Mouse (Mus musculus) MN1 (cell line): ENCODE data around the gene Tie1.

Experiments
- DNase-seq: peaks from one replicate; pipeline ENCODE4 v3.0.0-alpha.2; 2016; ENCODE audit warnings: low spot score

Tie1 gene

GRCm38 (mm10) chr4:118472687-118473086 is 17.2 kb downstream of the Tie1 start:
- DNase-seq, result no peak

DNA sequence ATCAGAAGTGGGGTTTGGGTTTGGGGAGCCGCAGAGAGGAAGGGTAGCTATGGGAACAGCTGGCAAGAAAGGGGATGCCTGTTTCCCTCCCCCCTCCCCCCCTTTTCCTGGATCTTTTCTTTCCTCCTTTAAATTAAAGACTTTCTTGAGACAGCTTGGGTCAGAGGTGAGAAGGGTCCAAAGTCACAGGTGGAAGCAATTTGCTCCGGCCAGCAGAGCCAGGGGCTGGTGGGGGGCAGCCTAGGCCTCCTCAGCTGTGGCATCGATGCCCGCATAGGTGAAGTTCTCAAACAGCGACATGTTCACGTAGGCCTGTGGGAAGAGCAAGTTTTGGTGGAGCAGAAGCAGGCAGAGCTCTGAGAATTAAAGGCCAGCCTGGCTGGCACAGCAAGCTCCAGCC is 18.6 kb downstream of the Tie1 start:
- no peak for DNase-seq

- DNase-seq, result peak; percentile 76
Observed at GRCm38 (mm10) chr4:118465697-118466163, 24.1 kb downstream of the Tie1 start.

DNA sequence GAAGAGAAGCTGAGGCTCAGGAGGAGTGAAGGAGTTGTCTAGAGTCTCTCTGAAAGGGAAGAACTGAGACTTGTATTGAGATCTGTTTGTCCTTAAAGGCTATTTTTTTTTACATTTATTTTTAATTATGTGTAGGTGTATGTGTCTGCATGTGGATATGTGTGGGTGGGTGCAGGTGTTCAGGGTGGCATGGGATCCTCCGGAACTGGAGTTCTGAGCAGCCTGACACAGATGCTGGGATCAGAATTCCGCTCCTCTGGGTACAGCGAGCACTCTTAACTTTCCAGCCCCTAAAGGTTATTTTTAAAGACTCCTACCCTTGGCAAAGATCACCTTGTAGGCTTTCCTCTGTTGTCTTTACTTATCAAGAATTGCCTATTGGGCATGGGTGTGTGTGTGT is 24.9 kb downstream of the Tie1 start:
- DNase-seq, result no peak

GRCm38 (mm10) chr4:118457345-118457975 is 32.4 kb downstream of the Tie1 start, which contains the start of gene Mpl:
TSS of gene Mpl (minus strand) at chr4:118457513.
- no peak for DNase-seq

DNA sequence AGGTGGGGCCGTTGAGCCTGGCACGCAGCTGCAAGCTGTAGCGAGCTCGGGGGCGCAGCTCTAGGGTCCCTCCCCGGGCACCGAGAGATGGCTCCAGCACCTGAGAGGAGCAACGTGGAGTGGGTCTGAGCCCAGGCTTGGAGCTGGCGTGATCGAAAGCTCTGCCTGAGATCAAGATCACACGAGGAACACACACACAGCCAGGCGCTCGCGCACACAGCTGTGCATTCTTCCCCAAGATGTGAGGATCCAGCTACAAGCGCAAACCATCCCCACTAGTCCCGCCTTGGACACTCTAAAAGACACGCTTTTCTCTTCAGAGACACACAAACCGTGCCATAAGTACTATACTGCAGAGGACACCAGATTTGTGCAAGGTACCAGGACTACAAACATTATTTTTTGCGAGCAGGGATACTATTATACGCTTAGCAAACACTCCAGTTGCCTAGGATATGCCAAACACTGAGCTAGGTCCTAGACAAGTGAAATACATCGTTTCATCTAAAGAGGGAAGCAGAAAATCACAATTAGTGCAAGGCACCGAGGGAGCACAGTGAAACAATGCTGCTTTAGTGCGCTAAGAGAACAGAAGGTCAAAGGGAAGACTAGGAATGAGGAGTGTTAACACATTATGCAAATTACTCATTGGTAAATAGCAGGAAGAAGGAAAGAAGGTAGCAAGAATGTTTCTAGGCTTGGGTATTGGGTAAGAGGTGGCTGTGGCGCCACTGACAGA is 43.3 kb downstream of the Tie1 start:
- DNase-seq, result peak; percentile 18

DNA sequence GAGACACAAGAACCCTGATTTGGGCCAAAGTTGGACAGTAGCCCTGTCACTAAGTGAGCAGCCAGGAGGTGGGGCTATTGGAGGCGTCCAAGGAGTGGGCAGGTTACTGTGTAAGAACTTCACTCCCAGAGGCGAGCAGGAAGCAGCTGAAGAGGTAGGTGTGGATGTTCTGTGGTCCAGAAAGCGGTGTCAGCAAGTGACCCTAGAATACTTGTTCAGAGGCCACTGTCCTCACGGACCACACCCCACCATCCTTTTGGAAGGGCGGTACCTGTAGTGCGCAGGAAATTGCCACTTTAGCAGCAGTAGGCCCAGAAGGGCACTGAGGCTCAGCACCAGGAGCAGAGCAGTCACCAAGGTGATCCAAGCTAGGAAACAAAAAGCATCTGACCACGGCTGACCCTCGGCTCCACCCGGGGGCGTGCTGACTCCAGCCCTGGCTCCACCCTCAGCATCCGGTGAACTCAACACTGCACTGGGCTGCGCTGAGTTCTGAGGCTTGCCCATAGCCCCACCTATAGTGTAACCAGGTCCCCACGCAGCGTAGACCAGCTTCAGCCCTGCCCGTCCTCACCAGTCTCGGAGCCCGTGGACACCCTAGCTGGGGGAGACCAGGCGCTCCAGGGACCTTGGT is 44.0 kb downstream of the Tie1 start:
- peak; percentile 57 for DNase-seq

GRCm38 (mm10) chr4:118445088-118445487 is 44.8 kb downstream of the Tie1 start:
- no peak for DNase-seq

- no peak for DNase-seq
Observed at GRCm38 (mm10) chr4:118437829-118438253, 52.0 kb downstream of the Tie1 start.

GRCm38 (mm10) chr4:118436820-118437603 is 52.8 kb downstream of the Tie1 start, which contains the start of gene Cdc20:
TSS of gene Cdc20 (minus strand) at chr4:118437352.
- peak; percentile 92 for DNase-seq

DNA sequence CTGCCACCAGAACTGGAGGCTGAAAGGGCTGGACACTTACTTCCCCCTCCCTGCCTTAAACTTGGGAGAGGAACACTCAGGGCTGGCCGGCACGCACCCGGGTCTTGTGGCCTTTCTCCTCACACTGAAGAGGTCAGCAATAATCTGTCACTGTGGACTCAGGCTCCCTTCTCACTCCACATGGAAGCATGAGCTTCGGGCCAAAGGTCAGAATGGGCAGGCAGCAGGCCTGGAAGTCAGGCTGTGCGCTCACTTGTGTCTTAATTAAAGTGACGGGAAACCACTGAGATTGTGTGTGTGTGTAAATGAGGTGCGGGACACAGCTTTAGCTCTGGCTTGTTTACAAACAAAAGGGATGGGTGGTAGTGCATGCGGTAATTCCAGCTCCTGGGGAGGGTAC is 57.5 kb downstream of the Tie1 start:
- no peak for DNase-seq

- DNase-seq, result no peak
Observed at GRCm38 (mm10) chr4:118429215-118429895, 60.5 kb downstream of the Tie1 start.

DNA sequence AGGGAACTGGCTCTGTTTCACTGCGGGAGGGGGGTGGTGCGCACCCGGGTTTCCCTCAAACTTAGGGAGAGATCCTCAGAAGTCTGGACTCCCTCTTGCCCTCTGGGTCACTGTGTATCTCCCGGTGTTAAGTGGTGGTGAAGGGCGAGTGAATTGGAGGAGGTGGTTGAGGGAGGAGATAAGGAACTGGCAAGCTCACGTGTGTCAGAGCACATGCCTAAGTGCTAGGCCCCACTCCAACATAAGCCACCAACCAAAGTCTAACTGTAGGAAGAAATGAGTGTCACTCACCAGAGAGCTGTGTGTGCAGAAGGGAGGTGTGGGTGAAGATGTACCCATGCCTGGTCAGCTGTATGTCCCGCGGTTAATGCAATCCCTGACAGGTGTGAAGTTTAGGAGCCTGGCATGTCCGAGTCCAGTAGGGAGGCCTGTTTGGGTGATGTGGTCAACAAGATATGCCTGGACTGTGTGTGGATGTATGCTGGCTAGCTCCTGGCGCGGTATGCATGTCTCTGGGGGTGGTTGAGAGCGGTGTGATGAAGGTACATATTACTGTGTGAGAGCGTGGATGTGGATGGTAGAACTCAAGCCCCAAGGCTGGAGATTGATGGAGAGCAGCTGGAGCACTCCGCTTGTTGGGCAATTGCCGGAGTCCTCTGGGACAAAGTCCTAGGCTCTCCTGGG is 61.2 kb downstream of the Tie1 start:
- DNase-seq, result no peak

GRCm38 (mm10) chr4:118427768-118428451 is 62.0 kb downstream of the Tie1 start, which contains the start of gene Elovl1:
TSS of gene Elovl1 (plus strand) at chr4:118428093.
- peak; percentile 85 for DNase-seq

- peak; percentile 19 for DNase-seq
Observed at GRCm38 (mm10) chr4:118427415-118427767, 62.5 kb downstream of the Tie1 start.

GRCm38 (mm10) chr4:118425374-118425773 is 64.5 kb downstream of the Tie1 start:
- no peak for DNase-seq

GRCm38 (mm10) chr4:118424541-118425160 is 65.2 kb downstream of the Tie1 start:
- DNase-seq, result no peak

DNA sequence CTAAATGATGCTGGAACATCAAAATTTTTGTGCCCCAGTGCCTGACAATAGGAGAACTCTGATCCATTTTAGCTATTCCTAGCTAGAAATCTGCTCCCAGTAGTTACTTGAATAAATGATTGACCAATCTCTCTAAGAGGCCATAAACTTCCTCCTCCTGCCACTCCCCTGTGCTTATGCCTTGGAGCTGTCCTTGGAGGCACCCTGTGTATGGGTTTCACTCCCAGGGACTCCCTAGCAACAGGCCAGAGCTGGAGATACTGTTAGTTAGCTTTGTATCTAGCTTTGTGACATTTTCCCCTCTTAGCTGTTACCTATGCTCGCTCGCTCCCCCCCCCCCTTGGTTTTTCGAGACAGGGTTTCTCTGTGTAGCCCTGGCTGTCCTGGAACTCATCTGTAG is 68.5 kb downstream of the Tie1 start:
- DNase-seq, result no peak
